Mouse (Mus musculus) mature B cell (primary cell): ENCODE data around the gene Shb.
"Not testable (repeated sequence)": the region's sequence is repeated elsewhere in the genome, so short reads cannot be mapped to it uniquely, and the experiment has no call there.

Experiments
- in situ Hi-C: fragments of 300-500 bp; cut with MboI; formaldehyde crosslinking; loops from 2 replicates; pipeline ENCODE4 v1.14.3; 2019

Gene Shb

DNA sequence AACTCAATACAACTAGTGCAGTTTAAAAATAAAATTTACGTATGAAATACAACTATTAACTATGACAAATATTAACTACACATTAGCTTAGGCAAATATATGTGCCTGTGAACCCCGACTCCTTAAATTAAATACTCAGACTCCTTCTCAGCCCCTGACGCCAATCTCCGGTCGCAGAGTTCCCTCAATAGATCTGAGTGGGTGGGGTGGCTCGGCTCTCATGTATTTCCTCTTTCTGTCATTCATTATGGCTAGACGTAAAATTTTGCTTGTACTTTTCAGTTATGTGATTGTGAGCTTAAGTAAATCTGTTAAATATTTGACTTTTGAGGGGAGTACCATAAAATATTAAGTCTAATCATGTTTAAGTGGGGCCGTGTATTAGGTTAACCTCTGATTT is 139.3 kb downstream of the Shb start:
- in situ Hi-C loops, result no loop called here

DNA sequence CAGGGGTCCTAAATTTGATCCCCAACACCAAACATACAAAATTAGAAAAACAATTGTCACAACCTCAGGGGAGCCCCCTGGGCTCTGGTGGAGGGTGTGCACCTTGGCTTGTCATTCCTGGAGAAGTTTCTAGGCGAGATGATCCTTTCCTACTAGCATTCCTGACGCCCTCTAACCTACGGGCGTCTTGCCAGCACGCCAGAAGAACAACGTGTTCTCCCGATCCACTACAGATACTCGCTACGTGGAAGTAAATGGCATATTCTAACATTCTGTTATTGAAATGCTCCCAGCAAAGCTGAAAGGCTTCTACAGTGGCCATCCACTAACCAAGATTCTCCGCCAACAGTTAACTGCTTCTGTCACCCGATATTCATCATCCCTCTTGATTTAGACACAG is 139.7 kb downstream of the Shb start:
- in situ Hi-C loops, result no loop called here

DNA sequence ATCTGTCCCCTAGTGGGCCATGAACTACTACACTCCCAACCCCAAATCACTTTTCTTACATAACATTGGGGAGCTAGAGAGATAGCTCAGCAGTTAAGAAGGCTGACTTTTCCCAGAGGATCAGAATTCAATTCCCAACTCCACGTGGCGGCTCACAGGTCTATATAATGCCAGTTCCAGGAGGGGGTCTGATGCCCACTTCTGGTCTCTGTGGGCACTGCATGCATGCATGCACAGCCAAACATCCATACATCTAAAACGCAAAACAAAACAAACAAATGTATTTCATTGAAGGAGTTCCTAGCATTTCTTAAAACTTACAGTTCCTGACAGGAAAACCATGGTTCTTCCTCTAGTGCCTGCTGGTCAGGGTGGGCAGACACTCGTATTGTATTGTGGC is 140.2 kb downstream of the Shb start:
- in situ Hi-C loops, result no loop called here

DNA sequence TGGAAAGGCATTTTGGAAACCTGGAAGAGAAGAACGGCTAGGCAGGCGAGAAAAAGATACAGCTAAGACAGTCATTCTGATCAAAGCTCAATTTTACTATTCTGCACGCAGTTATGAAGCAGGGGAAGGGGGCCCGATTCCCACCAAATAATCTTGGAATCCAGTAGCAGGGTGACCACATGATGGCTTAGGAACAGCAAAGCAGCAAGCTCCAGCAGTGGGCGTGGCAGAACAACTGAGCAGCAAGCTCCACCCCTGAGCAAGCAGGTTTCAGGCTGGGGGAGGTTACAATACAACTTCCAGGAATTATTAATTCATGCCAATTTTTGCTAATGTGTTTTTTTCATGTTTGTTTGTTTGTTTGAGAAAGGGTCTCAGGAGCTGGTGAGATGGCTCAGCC is 145.0 kb downstream of the Shb start:
- in situ Hi-C loops, result not testable (repeated sequence)

DNA sequence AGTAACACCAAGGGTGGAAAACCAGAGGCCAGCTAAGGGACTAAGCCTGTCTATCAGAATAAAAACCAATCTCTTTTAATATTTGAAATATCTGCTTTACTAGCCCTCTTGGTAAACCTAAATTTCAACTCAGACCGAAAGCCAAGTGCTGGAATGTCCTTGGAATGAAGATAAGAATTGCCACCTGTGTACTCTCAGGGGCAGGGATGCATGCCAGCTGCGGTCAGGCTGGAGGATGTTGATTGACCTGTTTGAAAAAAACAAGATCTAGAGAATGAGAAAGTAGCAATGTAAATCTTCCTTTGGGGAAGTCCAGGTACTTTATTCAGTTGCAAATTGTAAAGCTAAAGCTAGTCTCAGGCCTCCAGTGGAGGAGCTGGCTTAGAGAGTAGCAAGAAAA is 150.1 kb downstream of the Shb start:
- in situ Hi-C loops, result not testable (repeated sequence)

DNA sequence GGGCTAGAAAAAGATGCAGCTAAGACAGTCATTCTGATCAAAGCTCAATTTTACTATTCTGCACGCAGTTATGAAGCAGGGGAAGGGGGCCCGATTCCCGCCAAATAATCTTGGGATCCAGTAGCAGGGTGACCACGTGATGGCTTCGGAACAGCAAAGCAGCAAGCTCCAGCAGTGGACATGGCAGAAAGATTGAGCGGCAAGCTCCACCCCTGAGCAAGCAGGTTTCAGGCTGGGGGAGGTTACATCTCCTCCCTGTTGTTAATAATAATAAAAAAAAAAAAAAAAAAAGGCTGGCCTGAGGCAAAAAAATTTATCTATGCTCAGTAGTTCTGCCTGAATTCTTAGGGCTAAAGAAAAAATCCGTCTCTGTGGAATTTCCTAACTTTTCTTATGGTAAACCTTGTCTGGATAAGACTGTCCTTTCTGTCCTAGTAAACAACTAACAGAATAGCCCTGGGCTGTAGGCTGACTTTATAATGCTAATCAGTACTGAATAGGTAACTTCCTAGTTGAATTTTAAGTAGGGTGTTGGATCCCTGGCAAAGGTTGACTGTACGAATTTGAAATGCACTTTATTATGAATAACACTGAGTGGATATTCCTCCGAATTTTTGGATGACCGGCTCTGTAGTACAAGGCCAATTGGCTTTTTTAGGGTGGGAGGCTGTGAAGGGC is 151.2 kb downstream of the Shb start:
- in situ Hi-C loops, result not testable (repeated sequence)

DNA sequence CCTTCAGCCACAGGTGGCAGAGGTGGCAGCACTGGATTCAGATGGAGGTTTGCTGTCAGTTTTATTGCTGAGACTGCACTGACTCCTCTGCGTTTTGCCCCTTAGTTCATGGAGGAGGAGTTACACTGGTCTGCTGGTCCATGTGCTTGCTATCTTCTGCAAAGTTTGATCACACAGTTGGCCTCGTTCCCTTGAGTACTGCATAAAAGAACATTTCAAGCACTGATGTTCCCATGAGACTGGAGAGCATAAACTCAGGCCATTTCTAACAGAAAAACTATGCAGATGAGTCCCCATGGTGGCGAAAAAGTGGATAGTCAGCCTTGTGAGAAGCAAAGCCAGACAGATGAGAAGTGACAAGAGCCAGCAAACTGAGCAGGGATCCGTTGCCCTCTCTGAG is 155.7 kb downstream of the Shb start:
- in situ Hi-C loops, result no loop called here

DNA sequence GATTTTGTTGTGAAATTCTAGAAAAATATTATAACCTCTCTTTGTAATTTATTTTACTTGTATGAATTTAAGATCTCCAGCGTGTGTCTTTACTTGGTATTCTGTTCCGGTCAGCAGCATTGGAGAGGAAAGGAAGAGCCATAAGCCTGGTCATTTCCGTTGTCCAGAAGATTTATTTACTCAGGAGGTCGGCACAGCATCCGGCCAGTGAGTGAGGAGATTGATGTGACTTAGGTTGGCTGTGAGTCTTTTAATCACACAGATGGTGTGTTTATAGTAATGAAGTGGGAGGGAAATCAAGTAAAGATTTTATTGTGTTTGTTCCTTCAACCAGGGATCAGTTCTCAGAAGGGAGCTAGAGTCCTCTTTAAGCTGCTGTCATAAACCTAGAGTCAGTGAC is 157.4 kb downstream of the Shb start:
- in situ Hi-C loops, result no loop called here
